Comparison of ENCODE assay signal across 8 mouse cellular contexts in the genomic region with DNA sequence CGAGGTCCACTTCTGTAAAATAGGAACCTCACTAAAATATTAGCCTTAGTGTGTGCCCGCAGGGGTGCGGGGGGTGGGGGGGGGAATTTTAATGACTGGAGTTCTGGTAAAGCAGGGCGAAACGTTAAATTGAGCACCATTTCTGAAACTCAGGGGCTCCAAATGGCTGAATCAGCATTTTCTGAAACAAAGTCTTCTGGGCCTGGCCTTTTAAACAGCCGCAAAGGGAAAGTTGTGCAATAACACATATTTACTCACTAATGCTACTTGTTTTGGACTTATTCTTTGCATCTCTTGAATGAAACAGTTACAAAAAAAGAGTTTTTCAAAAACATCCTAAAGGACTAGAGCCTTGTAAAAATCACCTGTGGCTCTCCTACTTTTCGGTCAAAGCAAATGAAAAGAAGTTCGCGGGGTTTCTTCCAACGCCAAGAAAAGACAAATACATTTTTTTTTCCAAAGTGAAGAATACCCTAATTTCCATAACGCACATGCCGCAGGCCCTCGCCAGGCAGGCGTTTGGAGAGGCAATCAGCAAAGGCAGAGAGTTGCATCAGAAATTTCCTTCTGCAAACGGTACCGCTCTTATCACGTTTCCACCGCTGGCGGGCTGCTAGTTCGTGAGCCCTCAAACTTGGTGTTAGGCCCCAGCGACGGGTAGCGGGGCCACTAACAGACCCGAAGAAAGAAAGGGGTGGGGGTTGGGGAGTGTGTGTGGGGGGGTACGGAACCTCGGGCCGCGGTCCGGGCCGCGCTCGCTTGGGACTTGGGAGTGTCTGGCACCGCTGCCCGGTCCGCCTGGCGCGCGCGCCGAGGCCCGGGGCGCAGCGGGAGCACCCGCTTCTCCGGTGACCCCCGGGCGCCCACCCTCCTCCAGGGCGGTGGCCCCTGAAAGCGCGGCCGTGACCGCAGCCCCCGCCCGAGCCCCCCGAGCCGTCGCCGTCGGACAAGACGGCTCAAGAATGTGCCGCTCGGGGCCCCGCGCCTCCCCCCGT. TPM values are rescaled to one million over a fixed set of nuclear protein-coding genes. Genes with fewer than 3 reads are reported as not detected.
DNase-seq lines count a peak whose midpoint lies in the region; ATAC-seq and TF ChIP-seq lines count a peak whose summit lies in the region.

No protein-coding gene starts in this region.

- peak overlapping the region; percentile 98 for H3K9ac ChIP-seq in heart, embryonic 14.5 days (ENCODE audit: low read length)
- H3K9ac ChIP-seq in limb, embryonic 14.5 days (ENCODE audit: low read depth, low read length, severe bottlenecking) = peak overlapping the region; percentile 98
- peak overlapping the region; percentile 57 for H3K9ac ChIP-seq in midbrain, embryonic 16.5 days (ENCODE audit: low read depth, low read length)

- 0 out of 2 replicates have a peak, but pooled peaks cover 10% of the 10 kb centered on the region for H3K36me3 ChIP-seq in heart, embryonic 14.5 days (ENCODE audit: control insufficient read depth, insufficient read depth, low read length)
- peaks cover 7% of the 10 kb centered on the region; the same call in 1 of the 2 replicates for H3K36me3 ChIP-seq in limb, embryonic 14.5 days (ENCODE audit: control insufficient read depth, insufficient read depth, low read length)
- no peaks in the 10 kb centered on the region for H3K36me3 ChIP-seq in midbrain, embryonic 16.5 days (ENCODE audit: control insufficient read depth, insufficient read depth, low read length)

- TF ChIP-seq POLR2A in brain, embryonic 14.5 days (IDR thresholded peaks at IDR 0.05; ENCODE audit: borderline replicate concordance, extremely low read depth, insufficient read depth, insufficient read length, poor library complexity, severe bottlenecking) = no peak
- no peak for TF ChIP-seq POLR2A in limb, embryonic 14.5 days (IDR thresholded peaks at IDR 0.05; ENCODE audit: borderline replicate concordance, extremely low read depth, insufficient read depth, insufficient read length)

- peak; percentile 36 for DNase-seq in ES-CJ7 (ENCODE audit: low read depth, low spot score)
- DNase-seq in brain, embryonic 14.5 days (ENCODE audit: low read depth) = peak; percentile 54
- DNase-seq in limb, embryonic 14.5 days (ENCODE audit: low spot score) = peak; percentile 33
- DNase-seq in layer of hippocampus, postnatal 36 days = no peak
- DNase-seq in spleen, postnatal 10 days (ENCODE audit: low spot score in 2 of 2) = no peak
- DNase-seq in ovary, postnatal 14 days (ENCODE audit: low spot score) = no peak

- peaks cover 0 to 13% of the 10 kb centered on the region in 2 experiments; a peak in 3 of 4 replicates for H3K4me1 ChIP-seq in heart, embryonic 14.5 days (ENCODE audit: control insufficient read depth in 2 of 2, insufficient read depth in 2 of 2, low read length in 2 of 2)
- no peaks in the 10 kb centered on the region; the same call in 1 of the 2 replicates for H3K4me1 ChIP-seq in limb, embryonic 14.5 days (ENCODE audit: control insufficient read depth, insufficient read depth, low read length)
- peaks cover 7% of the 10 kb centered on the region for H3K4me1 ChIP-seq in midbrain, embryonic 16.5 days (ENCODE audit: control insufficient read depth, insufficient read depth, low read length)

- ATAC-seq in heart, embryonic 14.5 days (ENCODE audit: insufficient number of reproducible peaks, insufficient read depth, low FRiP score, low read depth) = no peak
- 0 out of 2 replicates have a peak, but pooled peaks have one; percentile 2 for ATAC-seq in limb, embryonic 14.5 days (ENCODE audit: low FRiP score, low read depth)
- ATAC-seq in midbrain, embryonic 16.5 days = peak; percentile 9; the same call in 1 of the 2 replicates

- H3K4me2 ChIP-seq in heart, embryonic 14.5 days (ENCODE audit: low read length) = peak overlapping the region; percentile 73
- peak overlapping the region; percentile 60 for H3K4me2 ChIP-seq in limb, embryonic 14.5 days (replicated peaks; ENCODE audit: low read depth, low read length, severe bottlenecking)
- H3K4me2 ChIP-seq in midbrain, embryonic 16.5 days (ENCODE audit: low read length) = peak overlapping the region; percentile 64

- no peaks in the 10 kb centered on the region for H3K9me3 ChIP-seq in heart, embryonic 14.5 days (ENCODE audit: control insufficient read depth, low read length)
- no peaks in the 10 kb centered on the region for H3K9me3 ChIP-seq in limb, embryonic 14.5 days (ENCODE audit: control insufficient read depth, low read length)
- no peaks in the 10 kb centered on the region for H3K9me3 ChIP-seq in midbrain, embryonic 16.5 days (replicated peaks; ENCODE audit: control insufficient read depth, low read length, poor library complexity, severe bottlenecking)

- no peak for TF ChIP-seq CTCF in brain, embryonic 14.5 days (IDR thresholded peaks at IDR 0.05; ENCODE audit: borderline replicate concordance, extremely low read depth, insufficient read depth, insufficient read length)

- H3K27me3 ChIP-seq in heart, embryonic 14.5 days (ENCODE audit: control insufficient read depth, insufficient read depth, low read length) = peaks cover 87% of the 10 kb centered on the region
- H3K27me3 ChIP-seq in limb, embryonic 14.5 days (ENCODE audit: control insufficient read depth, insufficient read depth, low read length) = peaks cover 68% of the 10 kb centered on the region
- H3K27me3 ChIP-seq in midbrain, embryonic 16.5 days (ENCODE audit: control insufficient read depth, insufficient read depth, low read depth, low read length) = peaks cover 63% of the 10 kb centered on the region

- WGBS in heart, embryonic 14.5 days = 4% methylated on average over 42 of the region's 65 CpGs
- WGBS in limb, embryonic 14.5 days = 3% methylated on average over 32 of the region's 65 CpGs
- WGBS in midbrain, embryonic 16.5 days = 2% methylated on average over 44 of the region's 65 CpGs

- H3K4me3 ChIP-seq in heart, embryonic 14.5 days (ENCODE audit: control insufficient read depth in 1 of 2, insufficient read depth in 1 of 2, low read depth in 1 of 2, low read length in 2 of 2) = peak overlapping the region; percentile 72 to 81
- H3K4me3 ChIP-seq in limb, embryonic 14.5 days (replicated peaks; ENCODE audit: low read length) = peak overlapping the region; percentile 61
- peak overlapping the region; percentile 47 for H3K4me3 ChIP-seq in midbrain, embryonic 16.5 days (ENCODE audit: low read depth, low read length)

- peak overlapping the region; percentile 83 to 95 for H3K27ac ChIP-seq in heart, embryonic 14.5 days (replicated peaks in 1 of 2; ENCODE audit: control insufficient read depth in 1 of 2, insufficient read depth in 1 of 2, low read depth in 2 of 2, low read length in 2 of 2)
- peak overlapping the region; percentile 96 for H3K27ac ChIP-seq in limb, embryonic 14.5 days (replicated peaks; ENCODE audit: low read depth, low read length)
- H3K27ac ChIP-seq in midbrain, embryonic 16.5 days (ENCODE audit: low read length) = peak overlapping the region; percentile 42; the same call in 1 of the 2 replicates

RNA-seq across cellular contexts. Expression of a gene that starts 2.3 kb away (rescaled TPM):
- 128 and 146 TPM in 2 replicates for polyA plus RNA-seq in brain, embryonic 14.5 days (2012; rRNA removed)
- polyA plus RNA-seq in heart, embryonic 14.5 days (2014; fragmentation: Nextera tagmentation; extraction: Ambion mirVana) = 272 and 330 TPM in 2 replicates
- polyA plus RNA-seq in limb, embryonic 14.5 days (2012; rRNA removed) = 644 and 734 TPM in 2 replicates
- polyA plus RNA-seq in limb, embryonic 14.5 days (2014; fragmentation: Nextera tagmentation; extraction: Ambion mirVana) = 239 and 243 TPM in 2 replicates
- 74.6 and 92.9 TPM in 2 replicates for polyA plus RNA-seq in midbrain, embryonic 16.5 days (2015; fragmentation: Nextera tagmentation; extraction: Ambion mirVana)
- 10 to 100 TPM; 21.9 to 22.6 TPM for total RNA-seq in layer of hippocampus, postnatal 36 days (2021)

Comparison
In these comparisons a context has a peak if more than half of its experiments do, and no peak if none do; other contexts are left out.
1. DNase-seq: peak in ES-CJ7 (single experiment), brain, embryonic 14.5 days (single experiment) and limb, embryonic 14.5 days (single experiment); none in layer of hippocampus, postnatal 36 days (0 of 2), spleen, postnatal 10 days (0 of 2) and ovary, postnatal 14 days (single experiment).
2. H3K27ac ChIP-seq: peak in every context shown above with its lines; median percentile 96 in limb, embryonic 14.5 days; 89 in heart, embryonic 14.5 days; 42 in midbrain, embryonic 16.5 days.
3. Peak in every context shown above with its lines, with median percentiles within 50 percentile points of each other: H3K4me2 ChIP-seq, H3K4me3 ChIP-seq and H3K9ac ChIP-seq.